Mouse (Mus musculus): ENCODE measurements around the gene Gm5678.

The Gm5678 gene

DNA sequence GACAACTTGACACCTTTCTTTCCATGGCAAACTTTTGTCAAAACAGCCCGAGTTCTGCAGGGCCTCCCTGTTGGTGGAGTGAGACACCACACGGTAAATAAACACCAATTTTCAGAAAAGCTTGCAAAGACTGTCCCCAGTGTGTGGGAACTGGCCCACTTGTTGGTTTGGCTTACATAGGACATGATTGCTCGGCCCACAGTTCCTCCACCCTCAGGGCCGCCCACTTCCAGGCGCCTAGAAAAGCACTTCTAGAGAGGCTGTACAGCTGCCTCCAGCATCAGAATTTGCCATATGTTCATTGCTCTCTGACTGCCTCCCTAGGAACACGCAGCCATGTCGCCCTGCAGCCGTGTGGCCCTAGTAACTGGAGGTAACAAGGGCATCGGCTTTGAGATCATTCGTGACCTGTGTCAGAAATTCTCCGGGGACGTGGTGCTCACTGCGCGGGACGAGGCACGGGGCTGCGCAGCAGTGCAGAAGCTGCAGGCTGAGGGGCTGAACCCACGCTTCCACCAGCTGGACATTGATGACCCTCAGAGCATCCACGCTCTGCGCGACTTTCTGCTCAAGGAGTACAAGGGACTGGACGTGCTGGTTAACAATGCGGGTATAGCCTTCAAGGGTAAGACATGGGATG lies at the start of gene Gm5678:
Gene Gm5678, plus strand, starts transcription at position 337 of the 640 bp plus-strand sequence.
- no peak for DNase-seq

GRCm38 (mm10) chr16:93578346-93579005 lies 49.4 kb upstream of the Gm5678 start:
- peak; percentile 35 for DNase-seq

DNA sequence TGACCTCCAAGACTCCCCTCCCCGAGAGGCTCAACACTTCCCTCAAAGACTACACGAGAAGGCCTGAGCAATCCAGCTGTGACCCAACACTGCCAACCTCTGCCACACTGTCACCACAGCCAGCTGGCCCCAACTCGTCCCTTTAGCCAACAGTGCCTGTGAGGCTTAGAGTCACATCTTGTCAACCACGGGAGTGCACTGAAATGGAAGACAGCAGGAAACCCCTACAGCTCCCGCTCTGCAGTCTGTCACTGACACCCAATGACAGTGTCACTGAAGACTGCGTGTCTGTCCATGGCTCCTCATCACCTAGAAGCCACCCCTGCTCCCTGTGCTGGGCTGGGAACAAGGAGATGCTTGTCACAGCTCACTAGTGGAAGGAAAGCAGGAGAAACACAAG lies 46.8 kb upstream of the Gm5678 start:
- no peak for DNase-seq

DNA sequence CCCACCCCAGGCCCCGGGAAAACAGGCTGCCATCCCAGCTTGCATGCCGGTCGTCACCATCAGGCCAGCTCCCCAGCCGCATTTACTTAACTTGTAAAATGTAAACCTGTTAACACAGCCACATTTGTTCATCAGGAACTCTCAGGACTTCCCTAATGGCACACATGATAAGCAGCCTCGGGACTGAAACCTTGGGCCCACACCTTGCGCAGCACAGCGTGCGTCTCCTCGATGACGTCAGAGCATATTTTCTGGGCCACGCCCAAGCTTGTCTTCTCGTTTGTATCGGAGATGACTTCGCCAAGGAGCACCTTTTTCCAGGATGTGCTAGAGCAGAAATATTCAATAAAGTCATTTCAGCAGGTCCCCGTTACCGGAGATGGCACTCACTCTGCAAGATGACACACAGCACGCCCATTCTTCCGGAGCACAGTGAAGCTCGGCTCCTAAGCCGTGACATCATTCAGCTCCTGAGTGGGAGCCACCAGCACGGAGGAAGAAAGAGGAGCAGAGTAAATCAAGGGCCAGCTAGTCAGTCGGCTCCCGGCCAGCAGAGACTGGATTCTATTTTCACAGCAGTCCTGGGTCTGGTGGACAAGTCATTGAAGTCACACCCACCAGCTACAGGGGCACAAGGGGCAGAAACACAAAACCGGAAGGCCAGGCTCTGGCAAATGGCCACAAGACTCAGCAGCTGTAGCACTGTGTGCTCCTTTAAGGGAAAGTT lies 42.8 kb upstream of the Gm5678 start:
- DNase-seq, result no peak

GRCm38 (mm10) chr16:93585703-93586205 lies 42.1 kb upstream of the Gm5678 start:
- no peak for DNase-seq

DNA sequence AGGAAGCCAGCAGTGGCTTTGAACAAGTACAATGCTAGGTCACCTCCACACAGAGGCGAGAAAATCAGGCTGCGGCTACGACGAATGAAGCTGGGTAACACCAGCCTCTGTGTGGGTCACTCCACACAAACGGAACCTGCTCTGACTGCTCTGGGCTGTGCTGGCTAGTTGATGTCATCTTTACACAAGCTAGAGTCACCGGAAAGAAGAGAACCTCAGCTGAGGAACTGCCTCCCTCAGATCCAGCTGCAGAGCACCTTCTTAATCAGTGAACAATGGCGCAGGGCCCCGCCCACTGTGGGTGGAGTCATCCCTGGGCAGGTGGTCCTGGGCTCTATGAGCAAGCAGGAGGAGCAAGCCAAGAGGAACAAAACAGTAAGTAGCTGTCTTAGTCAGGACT lies 41.5 kb upstream of the Gm5678 start:
- DNase-seq, result no peak

DNA sequence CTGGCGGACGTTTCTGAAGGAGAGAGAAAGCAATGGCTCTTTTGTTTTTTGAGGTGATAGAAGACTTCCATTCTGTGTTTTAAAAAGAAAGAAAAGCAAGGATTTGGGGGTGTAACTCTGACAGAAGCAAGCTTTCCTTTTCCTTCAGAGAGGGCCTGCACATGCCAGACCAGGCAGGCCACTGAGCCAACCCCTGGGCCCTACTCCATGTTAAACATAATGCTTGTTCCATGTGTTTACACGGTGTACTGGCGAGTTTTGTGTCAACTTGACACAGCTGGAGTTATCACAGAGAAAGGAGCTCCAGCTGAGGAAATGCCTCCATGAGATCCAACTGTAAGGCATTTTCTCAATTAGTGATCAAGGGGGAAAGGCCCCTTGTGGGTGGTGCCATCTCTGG lies 39.6 kb upstream of the Gm5678 start:
- no peak for DNase-seq

GRCm38 (mm10) chr16:93590915-93591314 lies 37.0 kb upstream of the Gm5678 start:
- no peak for DNase-seq

- DNase-seq, result no peak
These were observed 36.2 kb upstream of the Gm5678 start for GRCm38 (mm10) chr16:93591450-93592430.

- DNase-seq, result no peak
These were observed 35.2 kb upstream of the Gm5678 start for GRCm38 (mm10) chr16:93592711-93593110.

DNA sequence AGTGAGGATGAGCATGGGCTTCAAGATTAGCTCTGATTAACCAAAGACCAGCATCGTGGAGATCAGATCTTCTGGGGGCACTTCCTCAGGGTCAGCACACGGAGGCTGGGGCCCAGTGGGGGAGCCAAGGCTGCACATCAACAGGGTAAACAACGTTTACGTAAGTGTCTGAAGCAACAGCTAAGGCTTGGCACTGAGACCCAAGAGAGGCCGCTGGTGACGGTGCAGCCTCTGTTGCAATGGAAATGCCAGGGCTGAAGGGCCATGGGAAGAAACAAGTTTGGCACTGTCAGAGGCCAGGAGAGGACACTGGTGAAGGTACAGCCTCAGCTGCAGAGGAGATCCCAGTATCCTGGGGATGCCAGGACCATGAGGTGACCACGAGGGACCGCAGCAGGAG lies 34.5 kb upstream of the Gm5678 start:
- no peak for DNase-seq

DNA sequence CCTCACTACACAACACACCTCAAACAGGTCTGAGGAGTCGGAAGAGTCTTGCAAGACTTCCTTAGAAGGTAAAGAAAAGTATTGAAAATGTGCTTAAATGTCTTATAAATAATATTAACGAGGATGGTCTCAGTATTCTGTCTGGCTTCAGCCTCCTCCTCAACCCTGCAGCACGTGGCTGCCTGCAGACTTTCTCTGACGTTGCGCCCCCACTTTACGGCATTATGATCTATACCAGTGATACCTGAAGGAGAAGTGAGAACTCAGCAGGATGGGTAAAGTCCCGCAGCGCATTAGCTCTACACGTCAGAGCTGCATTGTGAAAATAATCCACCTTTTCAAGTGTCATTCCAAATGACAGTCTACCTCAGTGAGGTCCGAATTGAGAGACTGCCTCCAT lies 33.4 kb upstream of the Gm5678 start:
- no peak for DNase-seq

GRCm38 (mm10) chr16:93595766-93596165 lies 32.1 kb upstream of the Gm5678 start:
- DNase-seq, result no peak

- DNase-seq, result no peak
These were observed 31.1 kb upstream of the Gm5678 start for GRCm38 (mm10) chr16:93596807-93597206.

DNA sequence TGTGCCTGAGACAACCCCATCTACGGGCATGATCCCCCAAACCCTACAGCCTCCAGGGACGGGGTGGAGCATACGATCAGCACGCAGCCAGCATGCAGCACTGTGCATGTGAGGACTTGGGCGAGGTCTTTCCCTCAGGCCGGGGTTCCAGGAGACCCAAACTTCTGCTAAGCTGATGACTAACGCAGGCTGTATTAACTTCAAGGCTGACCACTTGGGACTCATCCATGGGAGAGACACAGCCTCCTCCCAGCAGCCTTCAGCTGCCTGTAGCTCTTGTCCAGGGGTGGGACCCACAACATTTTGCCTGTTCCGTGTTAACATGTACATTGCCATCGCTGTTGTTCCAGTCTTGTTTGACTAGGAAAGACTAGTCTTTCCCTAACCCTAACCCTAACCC lies 30.3 kb upstream of the Gm5678 start:
- no peak for DNase-seq

DNA sequence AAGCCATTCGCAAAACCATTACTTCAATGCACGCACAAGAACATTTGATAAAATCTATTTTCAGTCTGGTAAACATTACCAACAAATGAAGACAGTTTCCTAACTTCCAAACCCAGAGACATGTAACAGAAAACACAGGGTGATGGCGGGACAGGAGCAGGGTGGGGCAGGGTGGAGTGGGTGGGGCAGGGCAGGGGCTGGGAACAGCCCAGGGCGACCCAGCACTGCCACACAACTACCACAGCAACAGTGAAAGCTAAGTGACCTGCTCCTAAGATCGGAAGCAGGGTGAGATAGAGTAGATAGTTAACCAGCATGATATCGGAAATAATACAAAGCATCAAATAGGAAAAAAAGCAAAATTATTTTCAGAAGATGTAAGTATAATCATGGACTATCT lies 28.4 kb upstream of the Gm5678 start:
- no peak for DNase-seq

DNA sequence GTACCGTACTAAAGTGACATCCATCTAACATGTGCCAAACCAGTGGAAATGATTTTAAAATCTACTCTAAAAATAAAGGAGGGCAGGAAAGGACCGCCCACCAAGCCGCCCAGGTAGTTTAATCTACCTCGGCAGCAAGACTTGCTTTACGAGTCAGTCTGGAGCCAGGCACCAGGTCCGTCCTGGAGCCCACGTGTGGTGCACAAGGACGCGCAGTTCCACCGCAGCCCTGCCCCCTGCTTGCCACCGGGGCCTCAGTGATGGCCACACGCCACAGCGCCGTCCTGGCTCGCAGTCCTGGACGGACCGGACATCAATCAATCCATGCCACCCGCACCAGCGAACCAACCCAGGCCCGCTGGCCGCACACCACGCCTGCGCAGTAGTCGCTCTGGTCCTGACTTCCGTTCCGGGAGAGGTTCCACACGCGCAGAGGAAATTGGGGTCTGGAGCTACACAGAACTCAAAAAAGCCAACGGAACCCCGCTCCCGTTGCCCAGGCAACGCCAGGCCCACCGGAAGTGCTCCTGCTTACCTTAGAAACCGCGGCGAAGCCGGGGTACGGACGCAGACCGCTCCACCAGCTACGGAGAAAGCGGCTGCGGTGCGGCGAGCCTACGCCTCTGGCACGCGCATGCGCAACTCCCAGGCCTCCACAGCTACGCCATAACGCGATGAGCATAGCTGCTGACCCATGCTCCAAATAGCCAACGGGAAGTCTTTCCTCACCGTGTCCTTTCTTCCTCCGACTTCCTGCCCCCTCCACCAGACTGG lies 24.3 kb upstream of the Gm5678 start, which contains the start of gene Setd4:
Gene Setd4, minus strand, starts transcription at position 625 of the 774 bp plus-strand sequence.
- DNase-seq, result peak; percentile 96

- peak; percentile 27 for DNase-seq
These were observed 23.4 kb upstream of the Gm5678 start for GRCm38 (mm10) chr16:93604481-93604969.

- DNase-seq, result no peak
These were observed 22.3 kb upstream of the Gm5678 start, which contains the start of gene Cbr1 for GRCm38 (mm10) chr16:93605553-93605952. Gene Cbr1 (plus strand): TSS chr16:93605853.

DNA sequence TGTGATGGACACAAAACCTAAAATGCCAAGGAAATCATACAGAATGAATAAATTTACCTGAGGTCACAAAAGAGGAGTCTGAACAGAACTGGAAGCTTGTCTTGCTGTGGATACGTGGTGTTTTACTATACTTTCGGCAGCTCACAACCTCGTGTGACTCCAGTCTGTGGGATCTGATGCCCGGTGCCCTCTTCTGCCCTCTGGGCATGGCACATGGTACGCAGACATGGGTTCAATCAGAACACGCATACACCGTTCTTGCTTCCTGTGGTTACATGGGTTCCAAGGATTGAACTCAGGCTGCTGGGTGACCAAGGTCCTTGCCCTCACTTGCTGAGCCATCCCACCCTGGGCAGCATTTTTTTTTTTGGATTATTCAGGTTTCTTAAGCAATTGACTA lies 21.8 kb upstream of the Gm5678 start:
- no peak for DNase-seq

GRCm38 (mm10) chr16:93607669-93608101 lies 20.2 kb upstream of the Gm5678 start:
- DNase-seq, result peak; percentile 87
